In genomic region chr5:110555198-110555597, GRCm38 (mm10) we compare ENCODE assay signal across 28 mouse cellular contexts. TPM values are rescaled to one million over a fixed set of nuclear protein-coding genes. Genes with fewer than 3 reads are reported as not detected.
"Had no signal": no experiment of that assay in that cellular context is flagged by ENCODE, and none has a peak within 500 bp of the region (broad histone marks: within the 10 kb centered on the region; RNA-seq: fewer than 3 reads in every experiment).

No protein-coding gene starts in this region.

- H3K36me3 ChIP-seq: heart, embryonic 10.5 days; heart, embryonic 12.5 days; hindbrain, embryonic 10.5 days; hindbrain, embryonic 12.5 days; intestine, embryonic 15.5 days; limb, embryonic 10.5 days; limb, embryonic 12.5 days; liver, embryonic 12.5 days had no signal

- ATAC-seq: hindbrain, embryonic 16.5 days; inflammation-experienced regulatory T-cells, adult 6 months; intestine, embryonic 15.5 days; intestine, postnatal 0 days; liver, embryonic 12.5 days had no signal

- H3K4me1 ChIP-seq: heart, embryonic 10.5 days; heart, embryonic 12.5 days; intestine, embryonic 15.5 days; limb, embryonic 10.5 days; limb, embryonic 12.5 days; liver, embryonic 12.5 days had no signal

- DNase-seq: gastrocnemius, adult 2 months; gastrocnemius, postnatal 10 days; gastrocnemius, postnatal 25 days; heart, adult 18-20 months; heart, postnatal 10 days; heart, postnatal 4 days; kidney, adult 18-20 months; kidney, adult 8-10 months; kidney, postnatal 10 days; kidney, postnatal 25 days; kidney, postnatal 4 days; liver had no signal

- H3K4me3 ChIP-seq: gastrocnemius, adult 2 months; heart, embryonic 10.5 days; heart, embryonic 12.5 days; hindbrain, embryonic 10.5 days; hindbrain, embryonic 12.5 days; intestine, embryonic 15.5 days; layer of hippocampus, adult 2 months; left cerebral cortex, adult 2 months; limb, embryonic 10.5 days; limb, embryonic 12.5 days; liver, embryonic 12.5 days had no signal

- H3K9me3 ChIP-seq: heart, embryonic 10.5 days; hindbrain, embryonic 10.5 days; hindbrain, embryonic 12.5 days; intestine, embryonic 15.5 days; limb, embryonic 10.5 days; limb, embryonic 12.5 days; liver, embryonic 12.5 days had no signal

- H3K27ac ChIP-seq: gastrocnemius, adult 2 months; heart, embryonic 10.5 days; hindbrain, embryonic 10.5 days; hindbrain, embryonic 12.5 days; hindbrain, embryonic 14.5 days; intestine, embryonic 15.5 days; layer of hippocampus, adult 2 months; left cerebral cortex, adult 2 months; limb, embryonic 10.5 days; limb, embryonic 12.5 days; liver, embryonic 12.5 days; liver, embryonic 14.5 days had no signal

- H3K9ac ChIP-seq: heart, embryonic 12.5 days; hindbrain, embryonic 12.5 days; hindbrain, embryonic 14.5 days; intestine, embryonic 15.5 days; limb, embryonic 12.5 days; liver, embryonic 12.5 days; liver, embryonic 14.5 days had no signal

- H3K4me2 ChIP-seq: heart, embryonic 12.5 days; hindbrain, embryonic 12.5 days; hindbrain, embryonic 14.5 days; intestine, embryonic 15.5 days; limb, embryonic 12.5 days; liver, embryonic 12.5 days had no signal

RNA-seq across cellular contexts. Expression of gene Galnt9, which starts 11.0 kb away (rescaled TPM):
- polyA plus RNA-seq: heart, embryonic 10.5 days; heart, embryonic 12.5 days; kidney, embryonic 14.5 days; limb, embryonic 10.5 days; liver, embryonic 12.5 days had no signal
